Mouse (Mus musculus) CH12.LX (cell line): ENCODE data around the gene Tgfbr3l. TPM values are rescaled to one million over a fixed set of nuclear protein-coding genes. Genes with fewer than 3 reads are reported as not detected.
"Not testable (repeated sequence)": the region's sequence is repeated elsewhere in the genome, so short reads cannot be mapped to it uniquely, and the experiment has no call there.

Source experiments
- DNase-seq: peaks from one replicate; pipeline ENCODE4 v3.0.0-alpha.2; 2013; ENCODE audit errors: extremely low read depth
- H3K27ac ChIP-seq: 2 replicates; pipeline ENCODE4 v1.5.1; 2012; ENCODE audit warnings: low read depth, mild to moderate bottlenecking, control low read depth, moderate library complexity; ENCODE audit not compliant: insufficient read depth
- H3K27me3 ChIP-seq: replicated peaks from 2 replicates; pipeline ENCODE3; 2012; ENCODE audit warnings: inconsistent platforms
- H3K36me3 ChIP-seq, 2 experiments: replicated peaks in 1 of 2; 2 replicates each; pipeline versions ENCODE3 to v1.6.1; 2012; ENCODE audit warnings: inconsistent platforms in 1 of 2, low read length in 1 of 2, mild to moderate bottlenecking in 1 of 2, mixed read lengths in 1 of 2, moderate library complexity in 1 of 2; ENCODE audit not compliant: control insufficient read depth in 1 of 2, insufficient read depth in 1 of 2
- H3K4me1 ChIP-seq, 2 experiments: 2 replicates each; pipeline ENCODE4 v1.6.1; 2012; ENCODE audit warnings: inconsistent platforms in 1 of 2, moderate library complexity in 1 of 2; ENCODE audit not compliant: insufficient read depth in 2 of 2, control insufficient read depth in 1 of 2
- H3K4me2 ChIP-seq: 2 replicates; pipeline ENCODE4 v1.6.1; 2012; ENCODE audit warnings: low read depth, mild to moderate bottlenecking, control low read depth; ENCODE audit not compliant: poor library complexity, insufficient read depth, severe bottlenecking
- H3K4me3 ChIP-seq, 3 experiments: fragments of 150-350 bp in 1 of 3; sonication (generic) in 1 of 3; replicated peaks in 1 of 3; 2 replicates each; pipeline versions ENCODE3 to v1.5.1; 2011 to 2012; ENCODE audit warnings: low read depth in 2 of 3, low read length in 2 of 3, mild to moderate bottlenecking in 2 of 3, moderate library complexity in 2 of 3, control low read depth in 1 of 3, improper control_type of control experiment in 1 of 3, inconsistent platforms in 1 of 3, mixed read lengths in 1 of 3; ENCODE audit not compliant: poor library complexity in 1 of 3
- H3K79me2 ChIP-seq: replicated peaks from 2 replicates; pipeline ENCODE4 v1.6.1; 2012; ENCODE audit warnings: mild to moderate bottlenecking, moderate library complexity; ENCODE audit not compliant: control insufficient read depth, poor library complexity, insufficient read depth, severe bottlenecking; ENCODE audit errors: extremely low read depth
- H3K9ac ChIP-seq: 2 replicates; pipeline ENCODE4 v1.6.1; 2012; ENCODE audit warnings: low read depth, mild to moderate bottlenecking, control low read depth, moderate library complexity; ENCODE audit not compliant: insufficient read depth
- H3K9me3 ChIP-seq: replicated peaks from 2 replicates; pipeline ENCODE3; 2012; ENCODE audit warnings: low read length, inconsistent platforms, mixed read lengths
- CTCF ChIP-seq, 2 experiments: IDR thresholded peaks in 1 of 2; conservative IDR thresholded peaks in 1 of 2; 2 replicates each; pipeline ENCODE4 v1.5.1; 2011 to 2012; ENCODE audit warnings: low read depth in 2 of 2, low read length in 2 of 2, improper control_type of control experiment in 1 of 2, inconsistent platforms in 1 of 2, mild to moderate bottlenecking in 1 of 2, moderate library complexity in 1 of 2
- ETS1 ChIP-seq: conservative IDR thresholded peaks from 2 replicates; pipeline ENCODE4 v1.6.1; 2012; ENCODE audit warnings: low read depth, mild to moderate bottlenecking, inconsistent platforms, low read length, improper control_type of control experiment, moderate library complexity
- GABPA ChIP-seq: IDR thresholded peaks from 2 replicates; pipeline ENCODE4 v1.6.1; 2012; ENCODE audit warnings: low read depth, low read length, improper control_type of control experiment, inconsistent platforms; ENCODE audit not compliant: insufficient replicate concordance
- IRF4 ChIP-seq: IDR thresholded peaks from 2 replicates; pipeline ENCODE4 v1.6.1; 2014; ENCODE audit warnings: low read depth, mild to moderate bottlenecking, inconsistent platforms, low read length, improper control_type of control experiment
- MEF2A ChIP-seq: IDR thresholded peaks from 2 replicates; pipeline ENCODE4 v1.6.1; 2014; ENCODE audit warnings: low read depth, mild to moderate bottlenecking, inconsistent platforms, low read length, improper control_type of control experiment, borderline replicate concordance
- MXI1 ChIP-seq: IDR thresholded peaks from 2 replicates; pipeline ENCODE4 v1.6.1; 2011; ENCODE audit warnings: mild to moderate bottlenecking, low read depth, low read length, improper control_type of control experiment
- NRF1 ChIP-seq: IDR thresholded peaks from 2 replicates; pipeline ENCODE4 v1.6.1; 2014; ENCODE audit warnings: low read depth, mild to moderate bottlenecking, inconsistent platforms, low read length, improper control_type of control experiment, moderate library complexity
- POLR2AphosphoS2 ChIP-seq: IDR thresholded peaks from 2 replicates; pipeline ENCODE4 v1.6.1; 2011; ENCODE audit warnings: low read depth, low read length, improper control_type of control experiment
- ZC3H11A ChIP-seq: IDR thresholded peaks from 2 replicates; pipeline ENCODE4 v1.6.1; 2012; ENCODE audit warnings: low read depth, mild to moderate bottlenecking, inconsistent platforms, low read length, improper control_type of control experiment
- ZMIZ1 ChIP-seq: IDR thresholded peaks from 2 replicates; pipeline ENCODE4 v1.6.1; 2012; ENCODE audit warnings: low read depth, mild to moderate bottlenecking, inconsistent platforms, low read length, improper control_type of control experiment
- dilution Hi-C: fragments of 300-500 bp; cut with MboI; formaldehyde crosslinking; loops from 2 replicates; pipeline ENCODE4 v1.14.3; 2020; ENCODE audit warnings: low sequenced_read_pairs; ENCODE audit not compliant: extremely low pct_unique_long_range_greater_than_20kb, extremely low pct_ligation_motif_present
- in situ Hi-C: fragments of 300-500 bp; cut with MboI; formaldehyde crosslinking; loops from 3 replicates; pipeline ENCODE4 v1.14.3; 2019; ENCODE audit warnings: low sequenced_read_pairs, low pct_ligation_motif_present, low pct_unique_long_range_greater_than_20kb, mixed read lengths
- polyA plus RNA-seq: library from polyadenylated mRNA; unstranded; fragments of >175 nt; gene quantifications from 2 replicates; pipeline ENCODE4 v1.2.1, GENCODE M21; 2012; ENCODE audit warnings: low read depth; ENCODE audit not compliant: insufficient read length
- total RNA-seq, 2 experiments: library from RNA; depleted of rRNA; stranded (reverse); fragments of 300-350 nt in 1 of 2; fragments of >200 nt in 1 of 2; gene quantifications; 2 replicates each; pipeline ENCODE4 v1.2.3; 2012 to 2014

The Tgfbr3l gene
- total and polyA plus RNA-seq, 3 experiments, result 2.0 to 13.3 (median 4.5) TPM

DNA sequence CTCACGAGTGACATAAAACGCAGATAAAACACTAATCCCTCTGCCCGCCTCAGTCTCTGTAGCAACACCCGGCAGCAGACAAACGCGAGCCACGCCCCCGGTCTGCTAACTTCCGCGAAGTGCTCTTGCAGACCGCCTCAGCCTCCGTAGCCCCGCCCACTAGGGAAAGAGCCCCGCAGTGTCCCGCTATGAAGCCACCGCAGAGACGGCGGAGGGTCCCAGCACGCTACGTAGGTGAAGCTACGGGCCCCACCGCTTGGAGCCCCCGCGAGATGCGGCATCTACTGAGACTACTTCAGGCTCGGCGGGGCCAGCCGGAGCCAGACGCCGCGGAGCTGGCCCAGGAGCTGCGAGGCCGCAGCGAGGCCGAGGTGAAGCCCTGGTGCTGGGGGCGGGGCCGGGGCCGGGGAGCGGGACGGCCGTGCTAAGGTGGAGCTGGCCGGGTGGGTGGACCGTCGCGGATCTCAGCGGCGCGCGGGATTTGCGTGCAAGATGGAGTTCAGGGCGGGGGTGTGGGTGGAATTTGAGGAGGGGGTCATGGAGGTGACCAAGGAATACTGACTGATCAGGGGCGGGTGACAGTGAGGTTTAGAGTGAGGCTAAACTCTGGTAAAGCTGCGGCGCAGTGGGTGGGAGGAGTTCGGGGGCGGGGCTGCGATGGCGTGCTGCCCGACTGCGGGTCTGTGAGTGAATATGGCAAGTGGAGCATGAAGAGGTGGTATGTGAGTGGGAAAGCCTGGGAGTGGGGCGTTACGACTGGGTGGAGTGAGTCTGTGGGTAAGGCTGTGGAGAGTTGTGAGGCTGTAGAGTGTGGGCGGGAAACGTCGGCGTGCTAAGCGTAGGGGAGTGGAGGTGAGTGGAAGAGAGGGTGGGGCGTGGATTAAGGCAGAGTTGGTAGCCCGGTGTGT is 5.2 kb downstream of the Tgfbr3l start, which contains the start of gene Snapc2 (continued):
- TF ChIP-seq POLR2AphosphoS2 (peak; percentile 85; the same call in 1 of the 2 replicates), ZC3H11A (no peak), MEF2A (peak; percentile 61; the same call in 1 of the 2 replicates), CTCF (conservative IDR thresholded peaks at IDR 0.05 in 1 of 2, IDR thresholded peaks at IDR 0.05 in 1 of 2; ENCODE audit: low read depth in 2 of 2, low read length in 2 of 2) (no peak), IRF4 (peak; percentile 57), GABPA (no peak; the same call in 1 of the 2 replicates), ETS1 (no peak), MXI1 (peak; percentile 84), ZMIZ1 (no peak; the same call in 1 of the 2 replicates)

DNA sequence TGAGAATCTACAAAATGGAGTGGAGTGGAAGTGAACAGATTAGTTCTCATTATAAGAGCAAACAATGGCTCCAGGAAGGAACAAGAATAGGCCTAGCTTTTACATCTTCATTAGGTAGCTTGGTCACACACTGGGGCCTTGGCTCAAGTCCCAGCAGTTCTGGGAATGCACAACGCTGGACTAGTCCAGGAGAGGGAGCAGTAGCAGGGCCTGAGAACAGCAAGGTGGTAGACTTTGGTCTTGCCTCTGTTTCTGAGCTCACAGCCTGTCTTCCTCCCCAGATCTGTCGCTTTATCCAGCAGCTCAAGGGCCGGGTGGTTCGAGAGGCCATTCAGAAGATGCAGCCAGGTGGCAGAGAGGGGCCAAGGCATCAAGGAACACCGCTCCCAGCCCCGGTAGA is 6.0 kb downstream of the Tgfbr3l start:
- peak; percentile 18 for DNase-seq
- dilution Hi-C loops, result no loop called here

DNA sequence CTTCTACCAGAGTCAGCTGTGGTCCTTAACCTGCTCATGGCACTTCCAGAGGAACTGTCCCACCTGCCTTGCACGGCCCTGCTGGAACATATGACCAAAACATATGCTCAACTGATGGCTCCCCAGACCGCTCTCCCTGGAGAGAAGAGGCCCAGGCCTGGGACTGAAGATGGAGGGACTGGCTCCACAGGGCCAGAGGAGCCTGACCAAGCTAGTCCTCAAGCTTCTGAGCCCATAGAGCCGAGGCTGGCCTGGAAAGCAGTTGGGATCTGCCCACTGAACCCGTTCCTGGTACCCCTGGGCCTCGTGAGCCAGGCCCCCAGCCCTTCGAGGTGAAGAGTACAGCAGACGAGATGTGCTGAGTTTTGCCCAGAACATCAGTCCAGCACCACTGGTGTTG is 7.5 kb downstream of the Tgfbr3l start:
- H3K9ac ChIP-seq, H3K4me2 ChIP-seq, H3K27ac ChIP-seq, H3K27me3 ChIP-seq, H3K4me3 ChIP-seq, DNase-seq, H3K79me2 ChIP-seq, H3K9me3 ChIP-seq, dilution Hi-C loops: not testable (repeated sequence)
- in situ Hi-C loops, result loop anchor here (10.0 kb wide), 1 partner anchor 59 kb away; no protein-coding TSS in a partner anchor
- peaks cover 48 to 71% of the 10 kb centered on the region in 2 experiments for H3K36me3 ChIP-seq
- H3K4me1 ChIP-seq, result peaks cover 7 to 14% of the 10 kb centered on the region in 2 experiments

More for the DNA sequence above, 6.0 kb downstream of the Tgfbr3l start:
- Histone ChIP-seq H3K79me2 (no peaks in the 10 kb centered on the region), H3K4me3 (peak overlapping the region in 2 of 3 experiments; percentile 63 to 68), H3K27ac (no peak overlapping the region), H3K36me3 (peaks cover 46 to 71% of the 10 kb centered on the region in 2 experiments), H3K4me2 (peak overlapping the region; percentile 82; the same call in 1 of the 2 replicates), H3K9ac (peak overlapping the region; percentile 76; the same call in 1 of the 2 replicates), H3K4me1 (peaks cover 7 to 14% of the 10 kb centered on the region in 2 experiments), H3K27me3 (no peaks in the 10 kb centered on the region)
- in situ Hi-C loops, result loop anchor here (10.0 kb wide), 1 partner anchor 61 kb away; no protein-coding TSS in a partner anchor
- TF ChIP-seq CTCF (conservative IDR thresholded peaks at IDR 0.05 in 1 of 2, IDR thresholded peaks at IDR 0.05 in 1 of 2; ENCODE audit: low read depth in 2 of 2, low read length in 2 of 2) (peak in 1 of 2 experiments; percentile 13; a peak in 1 of 4 replicates), NRF1 (no peak)
- TF ChIP-seq, all 38 proteins: peak for 1
- H3K9me3 ChIP-seq, result no peaks in the 10 kb centered on the region
